Mouse (Mus musculus): ENCODE results near the gene Dnm1.
A peak's percentile ranks its signal among the peaks of the same experiment; 100 is the strongest.

Dnm1 gene

GRCm38 (mm10) chr2:32339912-32340642 is 13.1 kb downstream of the Dnm1 start:
- DNase-seq: no peak

DNA sequence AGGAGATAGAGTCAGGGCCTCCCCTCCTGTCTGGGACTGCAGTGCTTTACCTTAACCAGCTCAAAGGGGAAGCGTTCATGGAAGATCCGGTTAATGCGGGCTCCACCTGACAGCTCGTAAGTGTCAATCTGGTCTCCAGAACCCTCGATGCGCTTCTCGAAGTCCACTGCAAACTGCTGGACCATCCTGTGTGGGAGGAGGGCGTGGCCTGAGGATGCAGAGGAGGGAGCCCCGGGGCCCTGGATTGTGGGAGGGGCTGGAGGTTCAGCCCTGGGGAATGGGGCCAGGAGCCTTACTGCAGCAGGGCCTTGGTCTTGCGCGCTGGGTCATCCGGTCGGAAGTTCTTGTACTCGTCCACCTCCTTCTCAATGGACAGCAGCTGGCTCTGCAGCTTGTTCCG is 17.2 kb downstream of the Dnm1 start:
- no peak for DNase-seq

DNA sequence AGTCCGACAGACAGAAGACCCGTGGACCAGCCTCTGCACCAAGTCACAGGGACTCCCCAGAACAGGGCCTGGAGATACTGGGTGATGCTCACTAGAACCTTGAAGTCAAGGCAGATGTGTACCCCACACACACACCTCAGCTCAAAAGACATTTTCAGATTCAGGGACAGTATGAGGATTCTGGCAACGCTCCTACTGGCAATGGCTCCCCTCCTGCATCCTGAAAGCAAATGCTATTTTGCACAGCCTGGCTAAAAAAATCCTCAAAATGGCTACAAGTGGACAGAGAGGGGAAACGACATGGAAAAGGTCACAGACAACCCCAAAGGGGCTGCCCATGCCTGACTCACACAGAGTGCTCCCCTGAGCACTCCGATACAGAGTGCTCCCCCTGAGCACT is 21.0 kb downstream of the Dnm1 start:
- no peak for DNase-seq

GRCm38 (mm10) chr2:32329531-32329930 is 23.6 kb downstream of the Dnm1 start:
- DNase-seq: no peak

DNA sequence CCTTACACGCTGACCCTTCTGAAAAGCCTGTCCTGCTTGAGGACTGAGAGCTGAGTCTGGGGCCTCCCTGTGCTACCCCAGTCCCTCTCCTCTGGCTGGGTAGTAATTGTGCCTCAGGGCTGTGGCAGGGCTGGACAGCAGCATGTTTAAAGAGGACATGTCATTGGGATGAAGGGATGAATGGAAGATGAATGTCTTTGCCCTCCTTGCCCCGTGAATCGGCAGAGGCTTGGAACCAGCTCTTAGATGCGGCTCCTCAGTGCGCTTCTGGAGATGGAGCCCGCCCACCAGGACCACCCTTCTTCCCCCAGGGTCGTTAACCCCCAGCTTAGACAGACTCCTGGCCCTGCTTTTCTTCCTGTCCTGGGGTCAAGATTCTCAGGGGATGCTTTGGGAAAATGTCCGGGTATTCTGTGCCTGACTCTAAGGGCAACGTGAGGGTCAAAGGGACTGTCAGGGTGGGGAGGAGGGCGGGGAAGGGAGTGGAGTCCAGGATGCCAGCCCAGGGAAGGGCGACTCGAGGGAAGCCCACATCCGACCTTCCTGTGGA is 24.2 kb downstream of the Dnm1 start:
- no peak for DNase-seq

- no peak for DNase-seq
These were observed 25.9 kb downstream of the Dnm1 start for GRCm38 (mm10) chr2:32327200-32327599.

DNA sequence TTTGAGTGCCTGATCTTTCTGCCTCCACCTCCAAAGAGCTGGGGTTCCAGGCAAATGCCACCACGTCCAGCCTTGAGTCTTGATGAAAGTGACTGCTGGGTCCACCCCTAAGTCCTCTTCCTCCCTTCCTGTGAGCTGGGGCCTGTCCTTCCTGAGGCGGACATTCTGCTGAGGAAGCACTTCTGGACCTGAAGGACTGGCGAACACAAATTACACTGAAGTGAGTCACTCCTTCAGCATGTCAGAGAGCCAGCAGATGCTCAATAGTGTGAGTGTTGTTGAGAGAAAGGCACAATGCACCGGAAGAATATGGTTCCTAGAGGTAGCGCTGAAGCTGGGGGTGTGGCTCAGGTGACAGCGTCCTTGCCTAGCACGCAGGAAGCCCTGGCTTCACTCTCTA is 27.8 kb downstream of the Dnm1 start:
- no peak for DNase-seq

- no peak for DNase-seq
These were observed 28.8 kb downstream of the Dnm1 start for GRCm38 (mm10) chr2:32324322-32324721.

- DNase-seq: no peak
These were observed 30.1 kb downstream of the Dnm1 start for GRCm38 (mm10) chr2:32322754-32323741.

- no peak for DNase-seq
These were observed 31.4 kb downstream of the Dnm1 start for GRCm38 (mm10) chr2:32321591-32322298.

DNA sequence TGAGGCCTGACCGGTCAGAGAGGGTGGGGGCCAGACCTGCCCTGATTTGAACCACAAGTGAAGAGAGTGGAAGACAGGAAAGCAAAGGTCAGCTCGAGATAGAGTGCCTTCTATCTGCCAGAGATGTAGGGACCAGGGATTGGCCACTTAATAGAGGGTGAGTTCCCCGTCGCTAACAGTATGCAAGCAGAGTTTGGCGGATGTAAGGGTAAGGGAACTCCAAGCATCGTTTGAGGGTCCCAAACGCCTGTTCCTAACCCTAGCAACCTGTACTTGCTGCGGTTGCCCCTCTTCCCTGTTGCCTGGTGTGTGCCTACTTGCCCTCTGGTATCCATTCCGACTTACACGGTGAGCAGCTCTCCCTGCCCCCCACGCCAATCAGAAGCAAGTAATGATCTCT is 32.4 kb downstream of the Dnm1 start:
- no peak for DNase-seq

GRCm38 (mm10) chr2:32319586-32320580 is 33.3 kb downstream of the Dnm1 start:
- DNase-seq: peak; percentile 5

GRCm38 (mm10) chr2:32318709-32319585 is 34.2 kb downstream of the Dnm1 start:
- peak; percentile 11 for DNase-seq

GRCm38 (mm10) chr2:32317791-32318417 is 35.2 kb downstream of the Dnm1 start:
- peak; percentile 31 for DNase-seq

DNA sequence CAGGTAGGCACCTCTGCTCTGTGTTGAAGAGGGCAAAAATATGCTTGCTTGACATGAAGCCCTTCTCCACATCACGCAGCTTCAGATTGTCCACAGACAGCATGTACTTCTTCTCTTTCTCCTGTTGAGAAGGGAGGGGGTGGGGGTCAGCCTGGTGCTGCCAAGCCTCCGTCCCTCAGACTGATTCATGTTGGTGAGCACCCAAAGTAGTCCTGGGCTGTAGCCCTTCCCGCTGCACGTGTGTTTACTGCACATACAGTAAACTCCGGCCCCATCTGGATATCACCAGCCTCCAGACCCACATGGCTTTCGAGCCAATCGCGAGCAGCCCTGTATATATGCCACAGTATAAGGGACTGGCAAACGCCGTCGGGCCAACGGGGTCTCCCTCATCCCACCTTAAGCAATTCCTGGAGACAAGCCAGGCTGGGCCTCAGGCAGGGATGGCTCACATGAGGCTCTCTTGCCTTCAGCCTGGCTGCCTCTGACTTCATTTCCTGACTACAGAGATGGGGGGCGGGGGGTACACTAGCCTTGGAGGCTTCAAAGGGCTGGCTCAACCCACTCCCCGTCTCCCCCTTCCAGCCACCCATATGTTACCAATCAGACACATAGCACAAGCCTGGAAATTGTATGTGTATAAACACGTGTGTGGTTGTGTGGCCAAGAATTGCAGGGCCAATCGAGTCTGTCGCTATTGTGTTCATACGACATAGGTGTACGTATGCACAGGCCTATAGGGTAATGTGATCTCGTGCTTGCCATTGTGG is 36.1 kb downstream of the Dnm1 start:
- DNase-seq: peak; percentile 26

DNA sequence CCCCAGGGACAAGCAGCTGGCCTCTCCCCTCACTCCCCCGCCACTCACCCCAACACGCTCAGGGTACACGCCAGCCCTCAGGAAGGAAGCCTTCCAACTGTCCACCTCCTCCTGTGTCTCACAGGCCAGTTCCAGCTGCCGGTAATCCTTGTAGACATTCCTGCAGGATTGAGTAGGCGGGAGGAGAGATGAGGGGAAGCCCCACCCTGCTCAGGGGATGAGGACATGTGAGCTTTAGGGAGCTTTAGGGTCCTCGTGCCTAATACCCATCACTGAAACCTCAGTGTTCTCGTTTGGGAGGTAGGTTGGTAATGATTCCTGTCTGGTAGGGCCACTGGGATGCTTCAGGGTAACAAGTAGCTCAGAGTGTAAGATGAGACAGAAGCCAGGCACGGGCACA is 37.4 kb downstream of the Dnm1 start:
- DNase-seq: peak; percentile 16

DNA sequence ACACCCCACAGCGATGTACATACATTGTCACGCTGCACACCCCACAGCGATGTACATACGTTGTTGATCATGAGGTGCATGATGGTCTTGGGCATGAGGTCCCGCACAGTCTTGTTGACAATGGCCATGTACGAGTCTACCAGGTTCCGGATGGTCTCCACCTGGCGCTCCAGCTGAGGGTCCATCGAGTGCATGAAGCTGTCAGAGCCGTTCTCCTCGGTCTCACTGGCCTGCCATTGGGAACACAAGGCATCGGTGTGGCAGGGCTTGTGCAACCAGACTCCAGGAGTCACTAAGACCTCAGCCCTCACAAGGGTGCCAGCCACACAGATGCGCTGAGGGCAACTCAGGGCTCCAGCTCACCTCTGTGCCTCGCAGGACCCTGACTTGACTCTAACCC is 38.3 kb downstream of the Dnm1 start:
- peak; percentile 9 for DNase-seq

DNA sequence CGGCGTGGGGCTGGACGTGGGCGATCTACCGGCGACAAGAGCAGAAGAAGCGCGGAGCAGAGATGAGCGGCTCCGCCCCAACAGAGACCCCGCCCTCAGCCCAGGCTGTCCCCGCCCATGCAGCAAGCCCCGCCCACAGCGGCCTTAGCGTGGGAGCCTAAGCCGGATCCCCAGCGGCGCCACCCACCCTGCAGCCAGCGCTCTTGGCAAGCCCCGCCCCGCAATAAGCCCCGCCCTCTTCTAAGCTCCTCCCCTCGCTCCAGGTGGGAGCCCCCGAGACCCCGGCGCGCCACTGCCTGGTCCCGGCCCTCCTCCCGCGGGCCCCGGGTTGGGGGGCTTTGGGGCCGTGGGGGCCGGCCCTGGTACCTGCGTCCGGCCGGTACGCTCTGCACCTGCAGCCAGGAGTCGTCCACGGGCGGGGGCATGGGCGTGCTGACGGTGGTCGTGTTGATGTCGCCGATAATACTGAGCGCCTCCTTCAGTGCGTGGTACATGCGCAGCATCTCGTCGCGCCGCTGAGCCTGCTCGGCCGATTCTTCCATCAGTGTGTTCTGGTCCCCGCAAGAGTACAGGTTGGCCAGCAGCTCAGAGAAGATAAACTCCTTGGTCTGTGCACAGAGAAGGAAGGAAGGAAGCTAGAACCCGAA is 40.7 kb downstream of the Dnm1 start:
- DNase-seq: peak; percentile 79
